Mouse (Mus musculus): ENCODE results near the gene Stxbp1. TPM values are rescaled to one million over a fixed set of nuclear protein-coding genes. Genes with fewer than 3 reads are reported as not detected.

Gene Stxbp1
- 15.6 and 22.2 TPM in 2 replicates for total RNA-seq (2021)
- long read RNA-seq, partial matches to known transcripts, result 5 of 14 reads
- long read RNA-seq, other reads (novel, unspliced or antisense), result 4 of 14 reads

- peak; percentile 95 for DNase-seq
Observed at GRCm38 (mm10) chr2:32846805-32847467, at the start of gene Stxbp1. Gene Stxbp1 (minus strand): TSS chr2:32847245.

- no peak for DNase-seq
Observed at GRCm38 (mm10) chr2:32896507-32897147, 49.6 kb upstream of the Stxbp1 start.

- DNase-seq, result no peak
Observed at GRCm38 (mm10) chr2:32895606-32896106, 48.6 kb upstream of the Stxbp1 start.

GRCm38 (mm10) chr2:32894097-32894496, 47.1 kb upstream of the Stxbp1 start:
- DNase-seq, result no peak

- no peak for DNase-seq
Observed at GRCm38 (mm10) chr2:32892490-32892889, 45.4 kb upstream of the Stxbp1 start.

- no peak for DNase-seq
Observed at GRCm38 (mm10) chr2:32891278-32891677, 44.2 kb upstream of the Stxbp1 start.

- no peak for DNase-seq
Observed at GRCm38 (mm10) chr2:32890280-32890679, 43.2 kb upstream of the Stxbp1 start.

GRCm38 (mm10) chr2:32888551-32888950, 41.5 kb upstream of the Stxbp1 start:
- no peak for DNase-seq

GRCm38 (mm10) chr2:32888029-32888428, 41.0 kb upstream of the Stxbp1 start:
- DNase-seq, result no peak

GRCm38 (mm10) chr2:32884745-32885144, 37.7 kb upstream of the Stxbp1 start:
- no peak for DNase-seq

- DNase-seq, result peak; percentile 44
Observed at GRCm38 (mm10) chr2:32882283-32883043, 35.4 kb upstream of the Stxbp1 start.

- DNase-seq, result peak; percentile 73
Observed at GRCm38 (mm10) chr2:32881723-32882122, 34.7 kb upstream of the Stxbp1 start.

GRCm38 (mm10) chr2:32881054-32881453, 34.0 kb upstream of the Stxbp1 start:
- DNase-seq, result no peak

- DNase-seq, result no peak
Observed at GRCm38 (mm10) chr2:32879593-32879992, 32.5 kb upstream of the Stxbp1 start.

GRCm38 (mm10) chr2:32878396-32878795, 31.4 kb upstream of the Stxbp1 start:
- DNase-seq, result no peak

GRCm38 (mm10) chr2:32877761-32878393, 30.8 kb upstream of the Stxbp1 start:
- DNase-seq, result no peak

- DNase-seq, result no peak
Observed at GRCm38 (mm10) chr2:32877303-32877702, 30.3 kb upstream of the Stxbp1 start.

GRCm38 (mm10) chr2:32876490-32877302, 29.7 kb upstream of the Stxbp1 start:
- DNase-seq, result no peak

- peak; percentile 88 for DNase-seq
Observed at GRCm38 (mm10) chr2:32875675-32876489, 28.8 kb upstream of the Stxbp1 start, which contains the start of gene Fam129b. Gene Fam129b (plus strand): TSS chr2:32876114.

- no peak for DNase-seq
Observed at GRCm38 (mm10) chr2:32874951-32875674, 28.1 kb upstream of the Stxbp1 start.

All from adrenal gland, postnatal 25 days (tissue).